Mouse (Mus musculus): ENCODE data around the gene Cnih3.
A peak's percentile ranks its signal among the peaks of the same experiment; 100 is the strongest.

The Cnih3 gene

DNA sequence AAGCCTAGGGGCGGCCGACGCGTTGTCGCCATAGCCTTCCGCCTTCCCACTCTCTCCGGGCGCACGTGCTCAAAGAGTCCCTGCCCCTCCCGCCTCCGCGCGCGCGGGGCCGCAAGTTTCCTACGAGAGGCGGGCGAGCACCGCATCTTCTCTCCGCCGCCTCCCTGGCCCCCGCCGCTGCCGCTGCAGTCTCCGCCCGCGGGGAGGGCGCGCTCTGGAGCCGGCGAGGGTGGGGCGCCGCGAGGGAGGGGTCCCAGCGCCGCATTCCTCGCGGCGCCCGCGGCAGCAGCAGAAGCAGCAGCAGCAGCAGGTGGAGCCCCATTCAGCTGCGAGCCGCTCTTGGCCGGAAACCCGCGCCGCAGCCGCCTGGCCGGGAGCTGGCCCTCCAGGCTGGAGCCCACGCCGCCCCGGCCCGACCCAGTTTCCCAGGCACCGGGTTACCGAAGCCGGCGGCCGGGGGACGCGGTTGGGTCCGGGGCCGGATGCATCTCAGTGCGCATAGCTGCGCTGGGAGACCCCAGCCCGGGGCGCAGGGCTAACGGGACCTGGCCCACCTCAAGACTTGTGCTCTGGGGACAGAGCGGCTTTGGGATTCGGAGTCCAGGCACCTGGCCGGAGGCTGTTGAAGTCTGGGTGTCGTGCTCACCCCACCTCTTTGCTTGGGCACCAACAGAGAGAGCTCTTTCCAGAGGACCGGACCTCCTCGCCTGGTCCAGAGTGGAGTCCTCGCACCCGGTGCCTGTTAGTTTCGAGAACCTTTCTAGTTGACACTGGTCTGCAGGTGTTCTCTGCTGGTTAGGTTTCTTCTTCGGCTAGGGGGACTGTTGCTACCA lies at the start of gene Cnih3:
Gene Cnih3 (plus strand): TSS at position 262 of the 833 bp plus-strand sequence.
- no peak for DNase-seq (ENCODE audit: low spot score in 2 of 2)

DNA sequence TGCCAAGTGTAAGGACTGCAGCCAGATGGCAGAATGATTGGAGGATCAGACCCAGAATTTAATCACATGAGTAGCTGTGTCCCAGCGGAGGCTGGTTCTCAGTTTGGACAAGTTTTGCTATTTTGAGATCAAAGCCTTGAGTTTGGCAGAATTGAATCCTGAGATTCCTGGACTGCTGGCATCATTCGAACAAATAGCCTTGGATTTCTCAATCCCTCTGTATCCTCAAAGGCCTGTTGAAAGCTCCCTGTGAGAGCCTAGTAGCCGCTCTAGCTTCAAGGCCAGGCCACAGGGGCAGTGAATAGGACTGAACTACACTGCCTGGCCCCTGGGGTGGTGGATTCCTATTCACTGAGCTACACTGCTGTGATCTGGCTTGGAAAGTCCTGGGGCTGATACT lies 44.4 kb upstream of the Cnih3 start:
- no peak for DNase-seq (ENCODE audit: low spot score in 2 of 2)

DNA sequence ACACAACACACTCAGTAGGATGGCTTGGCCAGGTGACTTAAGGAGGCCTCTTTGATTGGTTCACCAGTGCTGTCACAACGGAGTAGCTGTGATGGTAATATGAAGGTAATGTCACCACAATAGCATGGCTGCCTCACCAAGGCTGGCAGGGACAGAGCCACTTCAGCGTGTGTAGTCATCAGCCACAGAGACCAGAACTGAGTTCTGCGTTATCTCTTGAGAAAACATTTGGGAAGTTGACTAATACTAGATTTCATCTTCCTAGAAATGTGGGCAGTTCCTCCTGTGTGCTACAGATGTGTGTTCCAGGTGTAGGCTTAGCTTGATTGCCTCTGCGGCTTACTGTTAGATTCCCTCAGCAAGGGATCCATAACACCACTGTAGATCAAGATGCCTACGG lies 41.7 kb upstream of the Cnih3 start:
- DNase-seq (ENCODE audit: low spot score in 2 of 2), result no peak

DNA sequence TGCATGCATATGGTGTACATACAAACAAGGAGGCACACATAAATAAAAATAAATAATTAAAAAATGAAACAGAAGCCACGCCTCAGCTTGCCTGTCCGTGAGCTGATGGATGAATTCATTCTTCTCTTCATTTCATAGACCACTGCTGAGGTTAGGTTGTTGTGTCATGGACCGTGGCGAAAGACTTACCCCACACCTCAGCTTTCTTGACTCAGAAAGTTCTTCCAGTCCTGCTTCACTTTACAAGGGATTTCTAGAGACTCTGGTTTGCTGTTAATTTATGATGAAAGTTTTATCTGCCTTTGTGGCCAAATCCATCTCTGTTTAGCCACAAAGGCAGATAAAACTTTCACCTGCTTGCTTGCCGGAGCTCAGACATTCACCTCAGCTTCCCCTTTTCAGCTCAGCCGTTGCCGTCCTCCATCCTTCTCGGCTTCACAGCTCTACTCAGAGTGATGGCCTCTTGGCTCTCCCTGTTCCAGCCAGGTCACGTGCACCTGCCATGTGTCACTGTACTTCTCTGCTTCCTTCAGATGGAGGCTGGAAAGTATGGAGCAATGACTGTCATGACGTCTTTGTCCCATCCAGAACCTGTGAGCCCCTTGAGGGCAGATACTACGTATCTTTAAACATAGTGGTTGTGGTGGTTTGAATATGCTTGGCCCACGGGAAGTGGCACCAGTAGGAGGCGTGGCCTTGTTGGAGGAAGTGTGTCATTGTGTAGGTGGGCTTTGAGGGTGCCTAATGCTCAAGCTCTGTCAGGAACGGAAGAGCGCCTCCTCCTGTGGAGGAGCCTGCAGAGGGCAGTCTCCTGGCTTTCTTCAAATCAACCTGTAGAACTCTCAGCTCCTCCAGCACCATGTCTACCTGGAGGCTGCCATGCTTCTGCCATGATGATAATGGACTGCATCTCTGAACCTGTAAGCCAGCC lies 40.0 kb upstream of the Cnih3 start:
- no peak for DNase-seq (ENCODE audit: low spot score in 2 of 2)

DNA sequence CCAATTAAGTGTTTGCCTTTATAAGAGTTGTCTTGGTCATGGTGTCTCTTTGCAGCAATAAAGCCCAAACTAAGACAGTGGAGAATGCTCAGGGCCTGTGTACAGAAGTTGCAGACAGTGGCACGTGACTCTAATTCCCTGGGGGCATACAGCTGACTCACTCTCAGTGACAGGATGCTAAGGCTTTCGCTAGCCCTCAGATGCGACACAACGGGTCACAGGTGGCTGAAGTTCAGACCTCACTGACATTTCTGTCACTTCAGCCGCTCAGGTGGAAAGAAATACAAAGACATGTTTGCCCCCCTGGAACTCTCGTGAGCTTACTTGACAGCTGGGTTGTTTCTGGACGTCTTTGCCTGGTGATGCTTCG lies 39.4 kb upstream of the Cnih3 start:
- no peak for DNase-seq (ENCODE audit: low spot score in 2 of 2)

DNA sequence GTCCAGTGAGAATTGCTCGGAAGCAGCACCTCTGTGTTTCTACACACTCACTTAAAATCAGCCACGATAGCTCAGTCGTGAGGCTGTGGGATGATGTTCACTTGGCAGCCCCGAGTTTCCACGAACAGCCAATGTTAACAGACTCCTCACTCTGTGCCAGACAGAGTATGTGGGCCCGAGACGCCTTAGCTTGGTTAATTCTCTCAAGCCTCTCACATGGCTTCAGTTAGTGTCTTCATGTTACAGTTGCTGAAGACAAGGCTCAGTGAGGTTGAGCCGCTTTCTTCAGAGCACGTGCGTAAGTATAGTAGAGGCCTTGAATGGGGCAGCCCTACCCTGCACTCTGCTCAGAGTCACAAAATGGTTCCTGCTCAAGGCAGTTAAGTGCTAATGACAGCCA lies 38.1 kb upstream of the Cnih3 start:
- no peak for DNase-seq (ENCODE audit: low spot score in 2 of 2)

DNA sequence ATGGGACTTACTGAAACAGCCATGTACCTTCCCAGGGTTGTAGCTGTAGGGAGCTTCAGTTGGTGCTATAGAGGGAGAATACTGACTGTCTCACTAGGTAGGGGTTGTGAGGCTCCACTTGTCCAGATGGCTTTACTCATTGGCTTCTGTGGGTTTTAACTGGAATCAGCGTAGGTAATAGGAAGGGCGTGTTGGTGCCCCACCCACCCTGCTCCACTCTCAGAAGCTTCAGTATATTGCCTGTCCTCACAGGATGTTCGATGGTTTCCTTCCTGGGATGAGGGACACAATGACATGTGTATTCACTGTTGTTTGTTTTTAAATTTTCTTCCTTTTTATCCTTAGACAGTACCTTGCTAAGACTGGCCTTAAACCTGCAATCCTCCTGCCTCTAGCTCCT lies 37.1 kb upstream of the Cnih3 start:
- no peak for DNase-seq (ENCODE audit: low spot score in 2 of 2)

DNA sequence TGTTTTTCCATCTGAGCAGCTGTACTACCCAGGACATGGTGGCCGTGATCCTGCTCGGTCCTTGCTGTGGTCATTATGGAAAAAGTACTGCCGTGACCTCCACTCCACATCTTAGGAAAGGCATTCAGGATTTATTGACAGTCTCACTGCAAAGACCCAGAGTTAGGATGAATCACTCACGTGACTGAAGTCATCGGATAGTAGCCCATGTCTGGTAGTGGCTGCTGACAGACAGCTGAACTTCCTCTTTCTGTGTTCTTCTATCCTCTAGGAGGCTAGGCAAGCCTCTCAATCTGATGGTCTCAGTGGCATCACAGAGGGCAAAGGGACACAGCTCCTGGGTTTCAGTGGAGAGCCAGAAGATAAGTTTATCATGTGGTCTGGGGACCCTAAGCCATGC lies 35.9 kb upstream of the Cnih3 start:
- DNase-seq (ENCODE audit: low spot score in 2 of 2), result no peak

DNA sequence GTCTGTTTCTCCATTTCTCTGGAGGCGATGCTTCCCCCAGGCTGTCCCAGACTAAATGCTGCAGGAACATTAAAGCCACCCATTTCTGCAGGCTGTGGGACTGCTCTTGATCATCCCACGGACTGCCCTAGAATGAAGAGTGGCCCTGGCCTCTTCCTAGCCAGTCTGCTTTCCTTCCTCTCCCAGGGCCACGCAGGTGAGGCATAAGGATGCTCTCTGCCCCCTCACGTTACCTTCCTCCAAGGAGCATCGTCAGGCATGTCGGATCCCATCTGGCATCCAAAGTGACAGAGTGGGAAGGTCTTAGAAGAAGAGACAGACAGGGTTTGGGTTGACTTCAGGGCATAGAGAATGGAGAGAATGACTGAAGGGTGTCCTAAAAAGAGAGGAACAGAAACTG lies 33.0 kb upstream of the Cnih3 start:
- DNase-seq (ENCODE audit: low spot score in 2 of 2), result no peak

DNA sequence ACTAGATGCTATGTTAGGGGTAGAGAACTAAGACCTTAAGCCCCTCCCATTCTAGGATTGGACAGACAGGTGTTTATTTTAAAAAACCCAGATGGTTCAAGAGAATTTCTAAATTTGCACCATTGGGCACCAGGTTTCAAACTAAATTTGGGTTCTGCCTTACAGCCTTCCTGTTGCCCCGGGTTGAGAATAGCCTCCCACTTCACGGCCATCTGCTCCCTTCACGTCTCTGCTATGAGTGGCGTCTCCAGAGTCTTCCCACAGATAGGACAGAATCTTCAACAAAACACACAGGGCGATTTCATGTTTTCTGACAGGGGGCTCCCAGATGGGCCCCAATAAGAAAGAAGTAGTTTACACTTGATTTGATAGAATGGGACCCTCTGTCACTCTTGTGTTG lies 31.3 kb upstream of the Cnih3 start:
- DNase-seq (ENCODE audit: low spot score in 2 of 2), result no peak

DNA sequence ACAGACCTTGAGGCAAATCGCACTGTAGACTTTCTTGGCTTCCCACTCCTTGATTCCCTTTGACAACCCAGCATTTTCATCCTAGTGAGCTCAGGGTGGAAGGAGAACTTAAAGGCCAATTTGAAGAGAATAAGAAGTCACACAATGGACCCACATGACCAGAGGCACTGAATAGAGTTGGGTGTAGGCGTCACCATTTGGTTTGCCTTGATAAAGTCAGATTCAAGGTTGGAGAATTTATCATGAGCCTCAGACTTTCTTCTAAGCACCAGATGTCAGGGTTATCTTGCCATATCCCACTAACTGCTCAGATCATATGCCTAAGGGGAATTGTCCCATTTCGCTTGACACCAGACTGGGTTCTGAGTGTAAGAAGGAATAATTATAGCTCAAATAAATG lies 29.3 kb upstream of the Cnih3 start:
- no peak for DNase-seq (ENCODE audit: low spot score in 2 of 2)

DNA sequence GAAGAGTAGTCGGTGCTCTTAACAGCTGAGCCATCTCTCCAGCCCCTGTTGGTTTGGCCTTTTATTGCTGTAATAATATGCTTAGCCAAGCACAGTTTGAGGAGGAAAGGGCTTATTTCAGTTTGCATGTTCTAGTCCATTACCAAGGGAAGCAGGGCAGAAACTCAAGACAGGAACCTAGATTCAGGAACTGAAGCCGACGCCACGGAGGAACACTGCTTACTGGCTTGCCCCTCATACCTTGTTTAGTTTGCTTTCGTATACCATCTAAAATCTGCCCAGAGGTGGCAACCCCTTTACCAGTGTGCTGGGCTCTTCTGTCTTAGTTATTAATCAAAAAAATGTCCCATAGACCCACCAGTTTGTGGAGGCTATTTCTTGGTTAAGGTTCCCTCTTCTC lies 25.3 kb upstream of the Cnih3 start:
- DNase-seq (ENCODE audit: low spot score in 2 of 2), result no peak

DNA sequence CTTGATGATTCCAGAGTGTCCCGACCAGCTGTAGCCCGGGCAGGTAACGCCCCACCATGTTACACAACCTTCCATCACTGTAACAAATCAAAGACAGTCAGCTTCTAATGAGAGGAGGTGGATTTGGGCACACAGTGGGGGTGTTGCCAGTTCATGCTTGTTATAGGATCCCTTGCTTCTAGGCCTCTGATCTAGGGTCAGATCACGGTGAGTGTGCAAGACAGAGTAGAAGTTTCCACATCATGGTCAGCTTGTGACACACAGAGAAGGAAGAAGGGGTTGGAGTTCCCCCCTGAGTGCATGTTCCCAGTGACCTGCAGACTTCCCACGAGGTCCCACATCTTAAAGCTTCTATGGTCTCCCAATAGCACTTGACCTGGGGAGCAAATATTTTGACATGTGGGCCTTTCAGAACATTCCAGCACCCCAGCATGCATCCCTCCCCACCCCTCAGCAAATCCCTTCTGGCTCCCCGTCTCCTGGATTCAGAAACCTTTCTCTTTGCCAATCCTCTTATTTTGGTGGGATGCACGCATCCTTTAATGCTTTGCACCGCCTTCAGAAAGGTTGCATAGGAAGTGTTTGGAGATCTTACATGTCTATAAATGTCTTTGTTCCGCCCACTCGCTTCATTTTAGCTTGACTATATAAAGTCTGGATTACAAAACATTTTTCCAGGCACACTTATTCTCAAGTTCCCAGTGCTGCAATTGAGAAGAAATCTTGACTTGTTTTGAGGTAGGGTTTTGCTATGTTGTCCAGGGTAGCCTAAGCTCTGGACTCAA lies 24.6 kb upstream of the Cnih3 start:
- no peak for DNase-seq (ENCODE audit: low spot score in 2 of 2)

DNA sequence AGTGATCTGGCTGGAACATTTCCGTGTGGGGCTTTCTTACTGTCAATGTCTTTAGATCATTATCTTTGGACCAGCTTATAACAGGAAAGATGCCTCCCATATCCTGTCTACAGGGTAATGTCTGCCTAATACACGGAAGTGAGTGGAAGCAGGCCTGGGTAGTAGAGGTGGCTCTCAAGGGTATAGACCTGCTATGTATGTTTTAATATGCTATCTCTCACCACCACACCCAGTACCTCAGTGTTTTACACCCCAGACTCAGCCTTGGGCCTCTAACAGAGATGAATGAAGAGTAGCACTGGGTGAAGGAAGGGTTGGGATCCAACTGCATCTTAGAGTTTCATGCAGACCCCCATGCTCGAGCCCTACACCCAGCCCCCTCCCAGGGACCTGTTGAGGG lies 23.3 kb upstream of the Cnih3 start:
- no peak for DNase-seq (ENCODE audit: low spot score in 2 of 2)

DNA sequence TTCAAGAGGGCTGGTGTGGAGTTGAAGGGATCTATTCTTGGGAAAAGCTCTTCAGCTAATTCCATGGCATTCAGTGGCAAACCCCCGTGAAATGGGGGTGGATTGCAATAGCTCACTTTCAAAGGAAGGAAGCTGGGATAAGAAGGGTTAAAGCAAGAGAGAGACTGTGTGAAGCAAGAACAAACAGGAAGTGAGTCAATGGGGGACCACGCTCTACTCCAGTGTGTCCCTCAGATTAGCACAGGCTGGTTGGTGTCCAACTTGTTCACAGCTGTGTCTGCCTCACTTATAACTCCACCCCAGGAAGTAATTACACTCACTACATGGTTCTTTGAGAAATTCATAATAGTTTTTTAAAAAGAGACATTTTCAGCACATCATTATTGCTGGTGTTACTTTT lies 19.8 kb upstream of the Cnih3 start:
- DNase-seq (ENCODE audit: low spot score in 2 of 2), result no peak

DNA sequence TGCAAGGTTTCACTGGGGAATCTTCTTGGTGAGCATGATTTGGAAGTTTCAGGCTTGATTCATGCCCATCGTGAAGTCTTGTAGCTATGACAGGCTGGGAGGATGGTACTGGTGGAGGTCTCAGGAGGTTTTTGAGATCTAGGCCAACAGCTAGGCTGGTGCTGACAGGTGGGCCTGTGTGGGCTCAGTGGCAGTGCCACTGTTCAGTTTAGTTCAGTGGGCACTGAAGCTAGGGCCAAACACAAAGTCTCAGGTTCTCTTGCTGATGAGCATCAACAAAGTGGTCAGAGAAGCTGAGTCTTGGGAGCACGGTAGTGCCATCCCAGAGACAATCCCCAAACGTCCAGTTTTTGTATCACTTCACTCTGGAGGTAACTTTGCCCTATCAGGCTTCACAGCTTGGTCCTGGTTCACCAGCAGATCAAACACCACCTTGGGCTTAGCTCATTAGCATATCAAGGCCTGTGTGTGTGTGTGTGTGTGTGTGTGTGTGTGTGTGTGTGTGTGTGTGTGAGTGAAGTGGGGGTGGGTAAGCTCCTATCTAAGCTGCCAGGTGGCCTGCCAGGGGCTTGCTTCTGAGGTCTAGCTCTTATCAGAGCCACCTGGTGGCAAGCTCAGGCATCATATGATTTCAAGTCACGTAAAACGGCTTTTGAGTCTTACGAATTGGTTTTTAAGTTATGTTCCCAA lies 18.0 kb upstream of the Cnih3 start:
- DNase-seq (ENCODE audit: low spot score in 2 of 2), result peak; percentile 55 to 85

DNA sequence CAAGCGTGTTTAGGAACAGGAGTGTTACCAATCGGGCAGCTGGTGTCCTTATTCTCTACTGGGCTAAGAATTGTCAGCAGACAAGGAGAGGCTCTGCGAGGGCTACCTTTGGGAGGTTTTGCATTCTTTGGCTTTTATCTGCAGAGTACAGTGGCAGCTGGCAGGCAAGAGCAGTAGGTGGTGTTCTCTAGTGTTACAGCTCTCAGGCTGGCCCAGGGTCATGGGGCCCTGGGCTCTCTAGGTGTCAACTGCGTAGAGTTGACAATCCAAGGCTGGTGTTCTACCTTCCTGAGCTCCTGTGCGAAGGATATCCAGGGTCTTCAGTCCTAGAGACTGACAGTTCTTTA lies 17.4 kb upstream of the Cnih3 start:
- peak in 1 of 2 experiments; percentile 67 for DNase-seq (ENCODE audit: low spot score in 2 of 2)

DNA sequence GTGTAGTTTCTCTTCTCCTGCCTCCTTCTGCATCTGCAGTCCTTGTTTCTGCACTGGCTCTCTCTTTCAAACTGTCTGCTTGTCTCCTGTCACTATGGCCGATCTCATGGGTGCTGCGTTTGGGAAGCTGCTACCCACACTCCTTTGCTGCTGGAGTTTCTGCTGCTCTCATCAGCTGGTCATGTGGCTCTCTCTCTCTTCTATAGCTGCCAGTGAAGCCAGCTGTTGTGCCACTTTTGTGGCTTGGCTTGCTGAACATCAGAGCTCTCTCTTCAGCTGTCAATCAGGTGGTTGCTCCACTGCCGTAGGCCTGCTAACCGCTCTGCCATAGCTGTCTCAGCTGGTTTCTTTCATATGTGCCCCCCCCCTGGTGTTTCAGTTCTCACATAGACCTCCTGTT lies 17.0 kb upstream of the Cnih3 start:
- peak in 1 of 2 experiments; percentile 46 for DNase-seq (ENCODE audit: low spot score in 2 of 2)

DNA sequence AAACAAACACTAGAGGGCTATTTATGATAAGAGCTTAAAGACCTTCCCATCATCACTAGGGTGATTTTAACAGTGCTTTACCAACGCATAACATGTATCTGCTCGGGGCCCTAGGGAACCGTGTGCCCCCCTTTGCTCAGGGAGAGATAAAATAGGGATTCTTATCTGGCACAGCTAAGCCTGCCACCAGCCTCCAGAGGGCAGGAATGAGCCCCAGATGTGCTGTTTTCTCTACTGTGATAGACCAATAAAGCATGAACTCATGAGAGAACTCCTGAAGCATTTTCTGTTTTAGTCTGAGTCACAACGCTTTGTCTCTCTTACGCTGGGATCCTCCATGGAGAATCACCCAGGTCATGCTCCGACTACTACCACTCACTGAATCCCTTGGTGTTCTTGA lies 15.6 kb upstream of the Cnih3 start:
- DNase-seq (ENCODE audit: low spot score in 2 of 2), result no peak

DNA sequence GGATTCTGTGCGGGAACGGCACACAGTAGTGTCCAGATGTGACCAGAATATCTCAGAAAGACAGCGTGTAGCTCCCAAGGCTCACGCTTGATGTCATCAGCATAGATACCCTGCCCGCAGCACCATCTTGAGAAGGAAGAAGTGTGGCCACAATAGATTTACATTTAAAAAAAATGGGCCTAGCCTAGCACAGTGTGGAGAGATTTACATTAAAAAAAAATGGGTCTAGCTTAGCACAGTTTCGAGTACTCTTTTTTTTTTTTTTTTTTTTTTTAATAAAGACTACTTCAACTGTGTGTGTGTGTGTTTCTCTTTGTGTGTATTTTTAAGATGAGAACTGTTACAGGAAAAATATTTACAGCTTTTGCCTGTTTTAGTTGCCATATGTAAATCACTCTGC lies 13.3 kb upstream of the Cnih3 start:
- DNase-seq (ENCODE audit: low spot score in 2 of 2), result no peak

DNA sequence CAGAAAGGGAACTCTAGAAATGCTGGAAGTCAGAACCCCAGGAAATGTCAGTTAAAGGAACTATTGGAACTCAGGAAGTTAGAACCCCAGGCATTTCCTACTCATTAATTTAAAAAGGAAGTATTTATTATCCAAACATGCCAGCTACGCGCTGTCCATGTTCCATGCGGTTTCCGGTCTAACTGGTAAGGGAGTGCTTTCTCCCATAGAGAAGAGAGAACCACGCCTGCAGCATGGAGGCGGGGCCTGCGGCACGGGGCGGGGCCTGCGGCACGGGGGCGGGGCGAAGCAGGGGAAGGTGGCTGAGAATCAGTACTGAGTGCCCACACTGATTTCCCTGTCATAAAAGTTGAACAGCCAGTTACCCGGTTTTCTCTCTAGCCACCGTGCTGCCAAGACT lies 6.9 kb upstream of the Cnih3 start:
- peak in 1 of 2 experiments; percentile 57 for DNase-seq (ENCODE audit: low spot score in 2 of 2)

DNA sequence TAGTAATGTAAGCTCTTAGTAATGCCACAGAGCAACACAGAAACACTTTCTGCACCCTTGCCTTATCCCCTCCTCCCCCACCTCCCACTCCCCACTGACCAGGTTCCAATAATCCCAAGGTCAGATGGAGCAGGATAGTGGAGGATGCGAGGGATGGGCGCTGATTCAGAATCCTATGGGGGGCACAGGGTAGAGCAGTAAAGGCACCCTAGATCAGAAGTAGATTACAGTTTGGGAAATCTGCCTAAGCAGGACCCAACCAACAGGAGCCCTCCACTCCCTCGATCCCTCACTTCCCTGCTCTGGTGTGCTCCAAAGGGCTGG lies 423 bp upstream of the Cnih3 start:
- DNase-seq (ENCODE audit: low spot score in 2 of 2), result no peak

Measured in spleen, postnatal 10 days (tissue).